23 mouse cellular contexts compared by ENCODE assay signal in genomic region chr15:12592628-12593027, GRCm38 (mm10).
DNase-seq lines count a peak whose midpoint lies in the region; ATAC-seq and TF ChIP-seq lines count a peak whose summit lies in the region.
"Had no signal": no experiment of that assay in that cellular context is flagged by ENCODE, and none has a peak within 500 bp of the region (broad histone marks: within the 10 kb centered on the region; RNA-seq: fewer than 3 reads in every experiment).

No protein-coding gene starts in this region.

- H3K4me3 ChIP-seq in spleen, adult 2 months (ENCODE audit: extremely low read depth, insufficient read depth, insufficient read length): peak overlapping the region; percentile 37; the same call in 1 of the 2 replicates
- peak overlapping the region in 1 of 3 experiments; percentile 13 for H3K4me3 ChIP-seq in CH12.LX (replicated peaks in 1 of 3; ENCODE audit: low read depth in 2 of 3, low read length in 2 of 3, poor library complexity in 1 of 3)
- H3K4me3 ChIP-seq in limb, embryonic 10.5 days: no peak overlapping the region
- H3K4me3 ChIP-seq: embryonic facial prominence, embryonic 15.5 days; erythroblast, embryonic 14.5 days; forebrain, embryonic 10.5 days; heart, adult 2 months; heart, embryonic 12.5 days; hindbrain, embryonic 12.5 days had no signal

- no peak for TF ChIP-seq POLR2A in spleen, adult 2 months (IDR thresholded peaks at IDR 0.05; ENCODE audit: low read depth, low read length)
- TF ChIP-seq POLR2A in CH12.LX (IDR thresholded peaks at IDR 0.05; ENCODE audit: low read depth, low read length): no peak

- H3K36me3 ChIP-seq in spleen, adult 2 months (ENCODE audit: control insufficient read depth, insufficient read depth, low read length): no peaks in the 10 kb centered on the region
- no peaks in the 10 kb centered on the region for H3K36me3 ChIP-seq in CH12.LX (replicated peaks in 1 of 2; ENCODE audit: control insufficient read depth in 1 of 2, insufficient read depth in 1 of 2, low read length in 1 of 2)
- H3K36me3 ChIP-seq in splenic B cell, adult 2 months (ENCODE audit: control insufficient read depth, insufficient read depth, low read length, poor library complexity, severe bottlenecking): no peaks in the 10 kb centered on the region
- H3K36me3 ChIP-seq in limb, embryonic 10.5 days: no peaks in the 10 kb centered on the region
- H3K36me3 ChIP-seq: embryonic facial prominence, embryonic 15.5 days; forebrain, embryonic 10.5 days; hindbrain, embryonic 12.5 days had no signal

- TF ChIP-seq RAD21 in CH12.LX (IDR thresholded peaks at IDR 0.05; ENCODE audit: low read depth, low read length): no peak

- H3K4me1 ChIP-seq in spleen, adult 2 months (ENCODE audit: control insufficient read depth, insufficient read depth, insufficient read length): peaks cover 6% of the 10 kb centered on the region
- peaks cover 19 to 40% of the 10 kb centered on the region in 2 experiments for H3K4me1 ChIP-seq in CH12.LX (ENCODE audit: control insufficient read depth in 1 of 2, insufficient read depth in 2 of 2)
- H3K4me1 ChIP-seq in limb, embryonic 10.5 days: peaks cover 14% of the 10 kb centered on the region
- H3K4me1 ChIP-seq: embryonic facial prominence, embryonic 15.5 days; forebrain, embryonic 10.5 days; hindbrain, embryonic 12.5 days had no signal

- H3K9ac ChIP-seq in CH12.LX (ENCODE audit: insufficient read depth, low read depth): no peak overlapping the region
- H3K9ac ChIP-seq: embryonic facial prominence, embryonic 15.5 days; heart, embryonic 12.5 days; hindbrain, embryonic 12.5 days had no signal

- peak; percentile 52 for ATAC-seq in granulocyte monocyte progenitor cell, adult 5-6 weeks (replicated peaks; ENCODE audit: poor library complexity, severe bottlenecking)
- ATAC-seq: forebrain, embryonic 14.5 days; intestine, embryonic 16.5 days; Patski had no signal

- peak; percentile 25 to 41 for DNase-seq in spleen, adult 2 months (ENCODE audit: low read depth in 1 of 2, low spot score in 2 of 2)
- DNase-seq in spleen, adult 12 weeks (ENCODE audit: low spot score): no peak
- peak; percentile 80 for DNase-seq in CH12.LX (ENCODE audit: extremely low read depth)
- DNase-seq in splenic B cell, adult 2 months (ENCODE audit: low read depth, low spot score): peak; percentile 69
- no peak for DNase-seq in limb, embryonic 10.5 days (ENCODE audit: low spot score)
- DNase-seq in heart, postnatal 14 days: no peak
- DNase-seq: adrenal gland, adult 2 months; adrenal gland, postnatal 25 days; cerebellum, adult 18-20 months; cerebellum, adult 9-11 months; embryo, embryonic 11 days; gastrocnemius, postnatal 10 days; heart, adult 2 months; heart, postnatal 36 days had no signal

- peak overlapping the region; percentile 39; the same call in 1 of the 2 replicates for H3K4me2 ChIP-seq in CH12.LX (ENCODE audit: insufficient read depth, low read depth, poor library complexity, severe bottlenecking)
- H3K4me2 ChIP-seq: embryonic facial prominence, embryonic 15.5 days; heart, embryonic 12.5 days; hindbrain, embryonic 12.5 days had no signal

- H3K27me3 ChIP-seq in spleen, adult 2 months (ENCODE audit: control insufficient read depth, insufficient read depth, low read length): no peaks in the 10 kb centered on the region
- H3K27me3 ChIP-seq in CH12.LX (replicated peaks): peaks cover 1% of the 10 kb centered on the region
- no peaks in the 10 kb centered on the region for H3K27me3 ChIP-seq in splenic B cell, adult 2 months (ENCODE audit: control insufficient read depth, insufficient read depth, low read length, poor library complexity, severe bottlenecking)
- H3K27me3 ChIP-seq in limb, embryonic 10.5 days (ENCODE audit: low read depth, poor library complexity, severe bottlenecking): peaks cover 13% of the 10 kb centered on the region; the same call in 1 of the 2 replicates
- H3K27me3 ChIP-seq: heart, embryonic 12.5 days; hindbrain, embryonic 12.5 days had no signal

- no peaks in the 10 kb centered on the region for H3K9me3 ChIP-seq in CH12.LX (replicated peaks; ENCODE audit: low read length)
- no peaks in the 10 kb centered on the region for H3K9me3 ChIP-seq in limb, embryonic 10.5 days (replicated peaks)
- H3K9me3 ChIP-seq: embryonic facial prominence, embryonic 15.5 days; forebrain, embryonic 10.5 days; heart, embryonic 12.5 days; hindbrain, embryonic 12.5 days had no signal

- TF ChIP-seq CTCF in spleen, adult 2 months (IDR thresholded peaks at IDR 0.05; ENCODE audit: extremely low read depth, insufficient read depth, insufficient read length, insufficient replicate concordance): no peak
- TF ChIP-seq CTCF in CH12.LX (conservative IDR thresholded peaks at IDR 0.05 in 1 of 2, IDR thresholded peaks at IDR 0.05 in 1 of 2; ENCODE audit: low read depth in 2 of 2, low read length in 2 of 2): no peak

- dilution Hi-C loops in CH12.LX (cut with MboI; ENCODE audit: extremely low pct_ligation_motif_present, extremely low pct_unique_long_range_greater_than_20kb, low sequenced_read_pairs): no loop called here

- peak; percentile 65 for TF ChIP-seq EP300 in CH12.LX (IDR thresholded peaks at IDR 0.05; ENCODE audit: low read length)

- no peaks in the 10 kb centered on the region for H3K79me2 ChIP-seq in CH12.LX (replicated peaks; ENCODE audit: control insufficient read depth, extremely low read depth, insufficient read depth, poor library complexity, severe bottlenecking)

- 4% methylated on average over 3 of the region's 3 CpGs for WGBS in spleen, adult 2 months
- WGBS in limb, embryonic 10.5 days: 25% methylated on average over 3 of the region's 3 CpGs

- H3K27ac ChIP-seq in spleen, adult 2 months (ENCODE audit: insufficient read depth, low read length): peak overlapping the region; percentile 43
- 0 out of 2 replicates have a peak overlapping the region, but pooled peaks have one; percentile 16 for H3K27ac ChIP-seq in CH12.LX (ENCODE audit: insufficient read depth, low read depth)
- H3K27ac ChIP-seq in limb, embryonic 10.5 days: no peak overlapping the region
- H3K27ac ChIP-seq: embryonic facial prominence, embryonic 15.5 days; forebrain, embryonic 10.5 days; heart, adult 2 months; hindbrain, embryonic 12.5 days had no signal

- intact Hi-C loops in heart, postnatal 14 days (cut with DNase I): no loop called here

- in situ Hi-C loops in CH12.LX (cut with MboI; ENCODE audit: low pct_ligation_motif_present, low pct_unique_long_range_greater_than_20kb, low sequenced_read_pairs): no loop called here

TF ChIP-seq in CH12.LX, 34 proteins besides CTCF, POLR2A, EP300 and RAD21:
- no peak for TF ChIP-seq MAX (IDR thresholded peaks at IDR 0.05; ENCODE audit: low read length)
- TF ChIP-seq ZKSCAN1 (IDR thresholded peaks at IDR 0.05; ENCODE audit: borderline replicate concordance, low read depth, low read length): no peak
- TF ChIP-seq ZMIZ1 (IDR thresholded peaks at IDR 0.05; ENCODE audit: low read depth, low read length): no peak
- TF ChIP-seq CHD2 (IDR thresholded peaks at IDR 0.05; ENCODE audit: low read length): no peak
- TF ChIP-seq POLR2AphosphoS2 (IDR thresholded peaks at IDR 0.05; ENCODE audit: low read depth, low read length): no peak
- TF ChIP-seq E2F4 (IDR thresholded peaks at IDR 0.05; ENCODE audit: insufficient replicate concordance, low read depth, low read length): no peak
- TF ChIP-seq ETS1 (conservative IDR thresholded peaks at IDR 0.05; ENCODE audit: low read depth, low read length): no peak
- TF ChIP-seq MYC (IDR thresholded peaks at IDR 0.05; ENCODE audit: low read depth, low read length): no peak
- TF ChIP-seq JUN (IDR thresholded peaks at IDR 0.05; ENCODE audit: insufficient read depth, low read depth, low read length): no peak
- no peak for TF ChIP-seq MXI1 (IDR thresholded peaks at IDR 0.05; ENCODE audit: low read depth, low read length)
- no peak for TF ChIP-seq TBP (conservative IDR thresholded peaks at IDR 0.05; ENCODE audit: low read depth, low read length)
- TF ChIP-seq SIN3A (IDR thresholded peaks at IDR 0.05; ENCODE audit: low read length): no peak
- TF ChIP-seq HCFC1 (IDR thresholded peaks at IDR 0.05; ENCODE audit: low read depth, low read length): no peak

Comparison
In these comparisons a context has a peak if more than half of its experiments do, and no peak if none do; other contexts are left out.
1. DNase-seq: peak in spleen, adult 2 months (2 of 2), CH12.LX (single experiment) and splenic B cell, adult 2 months (single experiment); none in spleen, adult 12 weeks (single experiment), limb, embryonic 10.5 days (single experiment) and heart, postnatal 14 days (0 of 2).